Mouse (Mus musculus): Measurements from ENCODE around the gene Ddx23. TPM values are rescaled to one million over a fixed set of nuclear protein-coding genes. Genes with fewer than 3 reads are reported as not detected.

Gene Ddx23
- polyA plus RNA-seq, 1 experiment from 2014 or later = 16.4 TPM

DNA sequence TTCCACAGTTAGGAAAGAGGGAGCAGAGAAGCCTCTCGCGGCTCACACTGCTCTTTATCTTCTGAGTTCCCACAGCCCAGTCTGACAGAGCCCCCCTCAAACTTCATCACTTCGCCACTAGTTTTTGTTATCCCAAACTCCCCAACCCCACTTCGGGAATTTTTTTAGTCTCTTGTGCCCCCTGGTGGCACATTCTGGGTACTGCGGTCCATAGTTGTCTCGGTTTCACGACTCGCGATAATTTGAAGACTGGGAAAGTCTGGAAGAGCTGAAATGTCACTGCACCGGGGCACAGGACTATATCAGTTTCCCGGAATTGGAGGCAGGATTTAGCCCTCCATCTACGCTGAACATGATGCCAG lies 45.5 kb downstream of the Ddx23 start:
- Histone ChIP-seq H3K4me3 (no peak overlapping the region), H3K9me3 (replicated peaks) (no peaks in the 10 kb centered on the region; the same call in 1 of the 2 replicates), H3K4me1 (replicated peaks) (peaks cover 33% of the 10 kb centered on the region), H3K4me2 (peak overlapping the region; percentile 48), H3K36me3 (no peaks in the 10 kb centered on the region), H3K9ac (0 out of 2 replicates have a peak overlapping the region, but pooled peaks have one; percentile 29), H3K27me3 (replicated peaks) (peaks cover 15% of the 10 kb centered on the region; the same call in 1 of the 2 replicates), H3K27ac (ENCODE audit: poor library complexity, severe bottlenecking) (no peak overlapping the region)
- under 1% methylated on average over 12 of the region's 12 CpGs for WGBS
- no peak for ATAC-seq (ENCODE audit: insufficient number of reproducible peaks, low FRiP score)

DNA sequence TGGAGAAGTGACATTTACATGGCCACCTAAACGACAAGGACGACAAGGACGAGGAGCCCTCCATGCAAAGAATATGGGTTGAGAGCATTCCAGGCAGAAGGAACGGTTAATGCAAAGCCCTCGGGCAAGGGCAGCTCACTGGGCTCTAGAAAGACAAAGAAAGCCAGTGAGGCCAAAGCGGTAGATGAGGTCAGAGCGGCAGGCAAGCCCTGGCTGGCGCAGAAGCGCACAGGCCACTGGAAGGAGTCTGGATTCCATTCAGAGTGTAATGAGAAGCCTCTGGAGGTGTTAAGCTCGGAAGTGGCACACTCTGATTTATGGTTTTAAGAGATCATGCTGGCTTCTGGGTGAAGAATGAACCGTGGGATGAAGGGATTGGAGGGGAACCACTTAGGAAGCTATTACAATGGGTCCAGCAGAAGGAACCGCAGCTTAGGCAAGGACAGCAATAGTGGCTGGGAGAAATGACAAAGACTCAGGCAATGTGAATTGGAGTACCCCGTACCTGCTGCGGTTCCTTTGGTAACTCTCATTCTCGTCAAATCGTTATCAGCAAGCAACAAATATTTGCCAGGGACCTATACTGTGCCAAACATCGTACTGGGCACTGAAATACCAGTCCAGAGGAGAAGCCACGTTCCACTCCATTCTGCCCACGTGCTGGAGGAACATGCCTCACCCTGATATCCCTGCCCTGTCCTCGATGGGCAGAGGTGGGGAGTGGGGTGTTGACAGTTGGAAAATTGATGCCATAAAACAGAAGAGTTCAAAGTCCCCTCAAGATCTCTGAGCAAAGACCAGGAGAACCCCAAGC lies 46.1 kb downstream of the Ddx23 start:
- WGBS = 35% methylated on average over 20 of the region's 20 CpGs
- ATAC-seq (ENCODE audit: insufficient number of reproducible peaks, low FRiP score) = no peak

DNA sequence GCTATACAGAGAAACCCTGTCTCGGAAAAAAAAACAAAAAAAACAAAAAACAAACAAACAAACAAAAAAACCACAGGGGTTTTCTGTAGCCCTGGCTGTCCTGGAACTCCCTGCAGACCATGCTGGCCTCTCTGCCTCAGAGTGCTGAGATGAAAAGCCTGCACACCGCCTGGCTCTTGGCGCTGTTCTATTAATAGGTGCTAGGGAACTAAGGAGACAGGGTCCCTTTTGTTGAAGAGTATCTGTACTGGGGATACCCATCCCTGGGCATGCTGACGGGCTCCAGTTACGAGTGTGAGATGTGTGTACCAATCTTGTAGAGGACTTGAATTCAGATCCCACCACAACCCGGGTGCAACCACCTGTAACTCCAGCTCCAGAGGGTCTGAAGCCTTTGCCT lies 46.9 kb downstream of the Ddx23 start:
- H3K9ac ChIP-seq = no peak overlapping the region
- ATAC-seq (ENCODE audit: insufficient number of reproducible peaks, low FRiP score) = no peak
- H3K4me2 ChIP-seq = peak overlapping the region; percentile 14; the same call in 1 of the 2 replicates
- H3K27ac ChIP-seq (ENCODE audit: poor library complexity, severe bottlenecking) = peak overlapping the region; percentile 42
- H3K9me3 ChIP-seq (replicated peaks) = no peaks in the 10 kb centered on the region; the same call in 1 of the 2 replicates
- WGBS = 44% methylated on average over 6 of the region's 6 CpGs
- H3K27me3 ChIP-seq (replicated peaks) = peaks cover 13% of the 10 kb centered on the region; the same call in 1 of the 2 replicates
- H3K4me3 ChIP-seq = no peak overlapping the region
- no peaks in the 10 kb centered on the region for H3K36me3 ChIP-seq
- peaks cover 32% of the 10 kb centered on the region for H3K4me1 ChIP-seq (replicated peaks)

More for the DNA sequence above, 46.1 kb downstream of the Ddx23 start:
- Histone ChIP-seq H3K4me1 (replicated peaks) (peaks cover 32% of the 10 kb centered on the region), H3K27me3 (replicated peaks) (peaks cover 13% of the 10 kb centered on the region; the same call in 1 of the 2 replicates), H3K9me3 (replicated peaks) (no peaks in the 10 kb centered on the region; the same call in 1 of the 2 replicates), H3K27ac (ENCODE audit: poor library complexity, severe bottlenecking) (peak overlapping the region; percentile 42), H3K4me2 (peak overlapping the region; percentile 48), H3K9ac (0 out of 2 replicates have a peak overlapping the region, but pooled peaks have one; percentile 29), H3K36me3 (no peaks in the 10 kb centered on the region), H3K4me3 (no peak overlapping the region)

DNA sequence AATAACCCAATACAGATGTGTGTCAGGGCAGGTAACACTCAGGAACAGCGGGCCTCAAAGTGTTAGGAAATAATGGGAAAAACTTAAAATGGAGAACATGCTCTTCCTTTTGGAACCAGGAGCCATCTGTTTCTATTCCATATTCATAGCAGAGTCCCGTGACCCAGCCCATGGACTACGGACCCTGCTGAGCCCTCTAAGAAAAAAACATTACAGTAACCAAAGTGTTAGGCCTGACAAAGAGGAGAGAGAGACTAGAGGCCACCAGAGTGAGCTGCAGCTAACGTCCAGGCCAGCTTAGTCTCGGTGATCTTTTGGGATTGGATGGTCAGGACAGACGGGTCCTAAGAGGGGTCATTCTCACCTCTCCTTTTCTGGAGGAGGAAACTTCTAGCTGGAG lies 47.7 kb downstream of the Ddx23 start:
- peak overlapping the region; percentile 37 for H3K27ac ChIP-seq (ENCODE audit: poor library complexity, severe bottlenecking)
- H3K9me3 ChIP-seq (replicated peaks) = no peaks in the 10 kb centered on the region; the same call in 1 of the 2 replicates
- WGBS = 60% methylated on average over 6 of the region's 6 CpGs

DNA sequence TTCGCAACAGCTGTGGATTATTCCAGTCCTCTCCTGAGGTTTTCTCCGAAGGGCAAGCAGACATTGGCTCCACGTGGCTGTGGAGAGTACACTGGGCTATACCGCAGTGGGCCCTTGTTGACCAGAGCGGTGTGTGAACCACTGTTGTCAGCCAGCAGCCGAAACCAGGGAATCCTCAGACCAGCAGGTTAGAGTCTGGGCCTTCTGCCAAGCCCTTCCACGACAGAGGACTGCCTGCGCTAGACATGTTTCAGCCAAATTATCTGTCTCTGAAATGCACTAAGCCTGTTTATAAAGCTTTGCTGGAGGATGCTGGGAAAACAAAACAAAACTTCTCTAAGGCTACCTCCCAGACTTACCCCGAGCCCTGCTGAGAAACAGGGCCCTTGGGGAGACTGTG lies 48.1 kb downstream of the Ddx23 start:
- H3K36me3 ChIP-seq = no peaks in the 10 kb centered on the region
- H3K27ac ChIP-seq (ENCODE audit: poor library complexity, severe bottlenecking) = peak overlapping the region; percentile 37
- H3K4me1 ChIP-seq (replicated peaks) = peaks cover 32% of the 10 kb centered on the region
- peaks cover 10% of the 10 kb centered on the region; the same call in 1 of the 2 replicates for H3K27me3 ChIP-seq (replicated peaks)
- no peaks in the 10 kb centered on the region; the same call in 1 of the 2 replicates for H3K9me3 ChIP-seq (replicated peaks)
- ATAC-seq (ENCODE audit: insufficient number of reproducible peaks, low FRiP score) = no peak
- no peak overlapping the region for H3K4me3 ChIP-seq
- 44% methylated on average over 9 of the region's 9 CpGs for WGBS
- no peak overlapping the region for H3K4me2 ChIP-seq
- no peak overlapping the region for H3K9ac ChIP-seq

More for the DNA sequence above, 47.7 kb downstream of the Ddx23 start:
- peaks cover 10% of the 10 kb centered on the region; the same call in 1 of the 2 replicates for H3K27me3 ChIP-seq (replicated peaks)
- H3K36me3 ChIP-seq = no peaks in the 10 kb centered on the region
- no peak overlapping the region for H3K4me3 ChIP-seq
- no peak for ATAC-seq (ENCODE audit: insufficient number of reproducible peaks, low FRiP score)
- H3K4me2 ChIP-seq = no peak overlapping the region
- H3K9ac ChIP-seq = no peak overlapping the region
- H3K4me1 ChIP-seq (replicated peaks) = peaks cover 32% of the 10 kb centered on the region

DNA sequence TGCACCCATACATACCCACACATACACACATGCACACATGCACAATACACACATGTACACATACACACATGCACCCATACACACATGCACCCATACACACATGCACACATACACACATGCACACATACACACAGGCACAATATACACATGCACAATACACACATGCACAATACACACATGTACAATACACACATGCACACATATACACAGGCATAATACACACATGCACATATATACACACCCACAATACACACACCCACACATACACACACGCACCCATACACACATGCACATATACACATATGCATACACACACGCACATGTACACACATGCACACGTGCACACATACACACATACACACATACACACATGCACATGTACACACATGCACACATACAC lies 50.5 kb downstream of the Ddx23 start:
- Histone ChIP-seq H3K27ac (ENCODE audit: poor library complexity, severe bottlenecking) (no peak overlapping the region), H3K36me3 (no peaks in the 10 kb centered on the region), H3K4me1 (replicated peaks) (peaks cover 34% of the 10 kb centered on the region), H3K4me2 (no peak overlapping the region), H3K27me3 (replicated peaks) (no peaks in the 10 kb centered on the region), H3K9me3 (replicated peaks) (no peaks in the 10 kb centered on the region), H3K4me3 (no peak overlapping the region), H3K9ac (no peak overlapping the region)
- no peak for ATAC-seq (ENCODE audit: insufficient number of reproducible peaks, low FRiP score)
- WGBS = 83% methylated on average over 3 of the region's 3 CpGs

DNA sequence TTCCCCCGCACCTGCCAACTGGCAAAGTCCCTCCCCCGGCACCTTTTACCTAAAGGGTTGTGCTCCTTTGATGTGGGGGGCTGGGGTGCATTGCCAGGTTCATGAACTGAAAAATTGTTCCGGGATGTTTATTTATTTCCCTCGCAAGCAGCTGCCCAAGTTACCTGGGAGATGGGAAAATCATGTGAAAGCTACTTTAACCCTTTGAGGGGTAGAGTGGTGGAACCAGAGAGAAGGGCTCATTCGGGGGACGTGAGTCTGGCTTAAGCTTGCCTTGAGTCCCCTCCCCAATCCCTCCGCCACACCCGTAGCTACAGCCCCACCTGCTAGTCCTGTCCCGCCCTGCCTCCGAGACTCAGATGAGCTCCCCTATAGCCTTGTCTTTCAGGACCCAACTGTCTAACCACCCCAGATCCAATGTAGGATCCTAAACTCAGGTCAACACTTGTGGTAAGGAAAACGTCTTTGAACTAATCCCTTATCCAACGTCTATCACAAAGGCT lies 52.5 kb downstream of the Ddx23 start:
- WGBS = 10% methylated on average over 12 of the region's 12 CpGs
- Histone ChIP-seq H3K27me3 (replicated peaks) (no peaks in the 10 kb centered on the region), H3K9ac (peak overlapping the region; percentile 100), H3K36me3 (peaks cover under 1% of the 10 kb centered on the region; the same call in 1 of the 2 replicates), H3K4me3 (peak overlapping the region; percentile 94), H3K4me1 (replicated peaks) (peaks cover 35% of the 10 kb centered on the region), H3K9me3 (replicated peaks) (no peaks in the 10 kb centered on the region), H3K27ac (ENCODE audit: poor library complexity, severe bottlenecking) (peak overlapping the region; percentile 99), H3K4me2 (peak overlapping the region; percentile 91)
- ATAC-seq (ENCODE audit: insufficient number of reproducible peaks, low FRiP score) = no peak

DNA sequence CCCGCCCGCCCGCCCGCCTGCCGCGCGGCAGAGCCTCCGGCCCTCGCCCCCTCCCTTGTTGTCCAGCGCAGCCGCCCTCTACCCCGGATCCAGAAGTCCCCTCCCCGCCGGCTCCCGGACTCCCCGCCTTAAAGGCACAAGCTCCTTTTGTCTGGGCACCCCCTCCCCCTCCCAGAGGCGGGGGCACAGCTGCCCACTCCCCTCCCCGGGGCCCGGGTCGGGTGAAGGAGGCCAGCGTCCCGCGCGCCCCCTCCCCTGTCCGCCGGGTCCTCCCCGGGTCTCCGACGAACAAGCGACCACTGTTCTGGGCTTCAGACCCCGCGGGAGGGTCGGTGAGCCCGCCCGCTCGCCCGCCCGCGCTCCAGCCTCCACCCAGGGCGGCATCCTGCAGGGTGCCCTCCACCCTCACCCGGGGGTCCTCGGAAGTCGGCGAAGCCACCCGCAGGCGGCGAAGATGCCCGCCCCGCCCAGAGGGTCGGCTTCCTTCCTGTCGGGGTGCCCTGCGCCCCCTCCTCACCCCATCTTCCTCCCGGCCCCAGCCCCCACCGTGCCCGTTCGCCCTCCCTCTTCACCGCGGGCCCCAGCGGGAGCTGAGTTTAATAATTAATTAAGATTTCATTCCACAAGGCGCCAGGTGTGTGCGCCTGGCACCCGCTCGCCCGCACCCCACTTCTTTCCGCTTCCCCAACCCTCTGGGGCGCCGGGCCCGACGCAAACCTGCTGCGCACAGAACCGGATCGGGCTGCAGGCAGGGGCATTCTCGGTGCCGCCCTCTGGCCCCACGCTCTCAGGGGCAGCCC lies 53.2 kb downstream of the Ddx23 start, which contains the start of gene Adcy6:
Gene Adcy6, minus strand, starts transcription at position 746 of the 800 bp plus-strand sequence.
- Histone ChIP-seq H3K4me3 (peak within 1 kb of the TSS; percentile 94), H3K27ac (ENCODE audit: poor library complexity, severe bottlenecking) (peak within 1 kb of the TSS; percentile 99), H3K4me2 (peak within 1 kb of the TSS; percentile 91), H3K9me3 (replicated peaks) (no peaks in the 10 kb centered on the region), H3K4me1 (replicated peaks) (peaks cover 35% of the 10 kb centered on the region), H3K9ac (peak within 1 kb of the TSS; percentile 100), H3K36me3 (peaks cover 7% of the 10 kb centered on the region), H3K27me3 (replicated peaks) (no peaks in the 10 kb centered on the region)
- WGBS = under 1% methylated on average over 64 of the region's 75 CpGs
- peak; percentile 76 for ATAC-seq (ENCODE audit: insufficient number of reproducible peaks, low FRiP score)

DNA sequence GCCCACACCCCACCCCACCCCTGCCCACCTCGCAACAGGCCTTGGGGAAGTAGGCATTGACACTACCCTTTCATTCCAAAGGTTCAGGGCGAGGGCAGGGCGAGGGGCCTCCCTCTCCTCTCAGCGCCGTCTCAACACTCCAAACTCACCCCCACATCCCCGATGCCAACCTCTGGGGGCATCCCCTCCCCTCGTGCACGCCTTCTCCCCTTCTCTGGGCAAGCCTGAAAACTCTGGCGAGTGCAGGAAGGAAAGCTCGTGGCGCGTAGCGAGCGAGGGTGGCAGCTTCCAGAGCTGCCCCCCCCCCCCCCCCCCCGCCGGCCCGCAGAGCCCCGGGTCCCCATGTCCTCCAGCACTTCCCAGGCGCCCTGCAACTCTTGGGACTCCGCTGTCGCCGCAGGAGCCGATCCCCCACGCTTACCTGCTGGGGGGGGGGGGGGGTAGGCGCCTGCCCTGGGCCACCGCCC lies 53.9 kb downstream of the Ddx23 start:
- Histone ChIP-seq H3K4me3 (peak overlapping the region; percentile 94), H3K27me3 (replicated peaks) (no peaks in the 10 kb centered on the region), H3K4me2 (peak overlapping the region; percentile 91), H3K9me3 (replicated peaks) (no peaks in the 10 kb centered on the region), H3K4me1 (replicated peaks) (peaks cover 36% of the 10 kb centered on the region), H3K27ac (ENCODE audit: poor library complexity, severe bottlenecking) (peak overlapping the region; percentile 99), H3K9ac (peak overlapping the region; percentile 100), H3K36me3 (peaks cover 14% of the 10 kb centered on the region)
- 1% methylated on average over 13 of the region's 26 CpGs for WGBS
- ATAC-seq (ENCODE audit: insufficient number of reproducible peaks, low FRiP score) = 0 out of 2 replicates have a peak, but pooled peaks have one; percentile 1

DNA sequence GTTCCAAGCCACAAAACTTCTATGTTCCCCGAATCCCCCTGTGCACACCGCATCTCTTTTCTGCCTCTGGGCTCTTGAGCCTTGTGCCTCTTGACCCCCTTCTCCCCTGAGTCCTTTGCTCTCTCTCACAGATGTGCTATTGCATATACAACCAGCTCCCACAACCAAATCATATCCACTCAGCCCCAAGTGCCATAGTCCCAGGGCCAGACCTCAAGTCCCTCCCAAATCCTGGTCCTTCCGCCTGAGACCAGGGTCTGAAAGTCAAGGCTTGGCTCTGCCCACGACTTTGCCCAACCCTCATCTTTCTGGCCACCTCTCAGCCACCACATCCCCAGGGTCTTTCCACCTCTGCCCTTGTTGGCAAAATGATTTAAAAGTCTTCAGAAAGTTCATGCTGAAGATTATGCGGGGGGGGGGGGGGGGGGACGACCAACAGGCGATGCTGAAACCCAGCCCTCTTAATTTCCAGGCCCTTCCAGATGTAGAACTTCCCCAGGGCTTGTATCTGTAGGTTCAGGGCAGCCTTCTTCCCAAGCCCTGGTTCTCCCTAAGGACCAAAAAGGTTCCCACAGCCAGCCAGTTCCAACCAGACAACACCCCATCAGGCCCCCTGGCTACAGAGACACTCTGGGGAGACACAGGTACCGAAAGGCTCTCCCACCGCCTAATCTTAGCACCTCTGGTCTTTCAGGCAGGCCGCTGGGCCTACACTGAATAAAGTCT lies 54.5 kb downstream of the Ddx23 start:
- no peaks in the 10 kb centered on the region for H3K27me3 ChIP-seq (replicated peaks)
- H3K4me3 ChIP-seq = peak overlapping the region; percentile 94
- H3K9me3 ChIP-seq (replicated peaks) = no peaks in the 10 kb centered on the region
- peak overlapping the region; percentile 100 for H3K9ac ChIP-seq
- peak overlapping the region; percentile 99 for H3K27ac ChIP-seq (ENCODE audit: poor library complexity, severe bottlenecking)
- H3K36me3 ChIP-seq = peaks cover 20% of the 10 kb centered on the region
- H3K4me2 ChIP-seq = peak overlapping the region; percentile 91
- peaks cover 42% of the 10 kb centered on the region for H3K4me1 ChIP-seq (replicated peaks)
- 4% methylated on average over 10 of the region's 10 CpGs for WGBS
- no peak for ATAC-seq (ENCODE audit: insufficient number of reproducible peaks, low FRiP score)
